Mouse (Mus musculus): ENCODE data around the gene Slc38a1. TPM values are rescaled to one million over a fixed set of nuclear protein-coding genes. Genes with fewer than 3 reads are reported as not detected.

Slc38a1 gene
- polyA plus RNA-seq, 1 experiment from 2014 or later: 36.4 TPM

DNA sequence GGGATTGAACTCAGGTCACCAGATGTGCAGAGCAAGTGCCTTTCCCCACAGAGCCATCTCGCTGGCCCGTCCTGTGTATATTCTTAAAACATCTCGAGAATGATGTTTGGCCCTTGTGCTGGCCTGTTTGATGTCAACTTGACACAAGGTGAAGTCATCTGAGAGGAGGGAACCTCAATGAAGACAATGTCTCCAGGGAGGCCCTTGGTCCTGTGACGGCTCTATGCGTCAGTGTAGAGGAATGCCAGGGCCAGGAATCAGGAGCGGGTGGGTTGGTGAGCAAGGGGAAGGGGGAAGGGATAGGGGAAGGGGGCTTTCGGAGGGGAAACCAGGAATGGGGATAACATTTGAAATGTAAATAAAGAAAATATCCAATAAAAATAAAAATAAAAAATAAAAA, 25.2 kb downstream of the Slc38a1 start:
- H3K79me2 ChIP-seq (ENCODE audit: inconsistent target): peaks cover 58% of the 10 kb centered on the region
- H3K4me3 ChIP-seq (ENCODE audit: inconsistent target): no peak overlapping the region
- peaks cover 39% of the 10 kb centered on the region for H3K36me3 ChIP-seq (ENCODE audit: inconsistent target)
- H3K27ac ChIP-seq: no peak overlapping the region
- 100% methylated on average over 6 of the region's 7 CpGs for WGBS (ENCODE audit: missing documents)

DNA sequence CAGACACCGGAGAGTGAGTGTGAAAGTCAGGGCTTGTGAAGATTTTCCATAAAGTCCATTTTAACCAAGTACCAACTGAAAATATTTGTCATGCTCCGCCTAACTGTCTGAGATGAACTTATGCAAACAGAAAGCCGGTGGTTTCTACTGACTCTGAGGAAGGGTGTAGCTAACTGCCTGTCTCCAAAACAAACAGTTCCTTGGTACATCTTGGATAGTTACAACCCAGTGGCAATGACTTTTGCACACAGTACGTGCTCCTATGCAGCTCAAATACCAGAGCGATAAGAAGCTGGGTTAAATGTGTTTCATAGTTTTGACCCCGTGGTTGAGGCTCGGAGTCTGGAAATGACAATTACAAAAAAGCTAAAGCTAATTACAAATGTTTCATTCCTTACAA, 34.0 kb downstream of the Slc38a1 start:
- H3K79me2 ChIP-seq (ENCODE audit: inconsistent target): peaks cover 35% of the 10 kb centered on the region; the same call in 1 of the 2 replicates
- peaks cover 38% of the 10 kb centered on the region; the same call in 1 of the 2 replicates for H3K36me3 ChIP-seq (ENCODE audit: inconsistent target)
- H3K4me3 ChIP-seq (ENCODE audit: inconsistent target): no peak overlapping the region
- WGBS (ENCODE audit: missing documents): 96% methylated on average over 7 of the region's 7 CpGs
- H3K27ac ChIP-seq: no peak overlapping the region

DNA sequence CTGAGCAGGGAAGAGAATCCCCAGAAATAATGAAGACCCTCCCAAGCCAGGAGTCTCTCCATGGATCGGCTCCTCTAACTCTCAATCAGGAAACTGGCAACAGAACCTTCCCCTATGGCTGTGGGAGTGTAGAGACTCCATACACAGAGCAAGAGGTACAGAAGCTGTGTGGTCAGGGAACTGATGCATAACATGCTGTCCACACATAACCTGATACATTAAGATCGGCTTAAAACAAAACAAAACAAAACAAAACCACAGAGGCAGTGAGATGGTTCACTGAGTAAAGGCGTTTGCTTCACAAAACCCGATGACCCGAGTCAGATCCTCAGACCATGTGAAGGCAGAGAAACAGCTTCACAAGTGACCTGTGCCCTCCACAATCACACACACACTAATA, 35.3 kb downstream of the Slc38a1 start:
- Histone ChIP-seq H3K79me2 (ENCODE audit: inconsistent target) (peaks cover 48% of the 10 kb centered on the region; the same call in 1 of the 2 replicates), H3K27ac (no peak overlapping the region), H3K4me3 (ENCODE audit: inconsistent target) (no peak overlapping the region), H3K36me3 (ENCODE audit: inconsistent target) (peaks cover 27% of the 10 kb centered on the region; the same call in 1 of the 2 replicates)
- WGBS (ENCODE audit: missing documents): 85% methylated on average over 5 of the region's 5 CpGs

- Histone ChIP-seq H3K4me3 (ENCODE audit: inconsistent target) (no peak overlapping the region), H3K79me2 (ENCODE audit: inconsistent target) (peaks cover 75% of the 10 kb centered on the region; the same call in 1 of the 2 replicates), H3K27ac (no peak overlapping the region), H3K36me3 (ENCODE audit: inconsistent target) (peaks cover 24% of the 10 kb centered on the region; the same call in 1 of the 2 replicates)
- WGBS (ENCODE audit: missing documents): 89% methylated on average over 10 of the region's 10 CpGs
Observed at GRCm38 (mm10) chr15:96604282-96604681, 38.4 kb downstream of the Slc38a1 start.

- WGBS (ENCODE audit: missing documents): 95% methylated on average over 16 of the region's 16 CpGs
- peaks cover 87% of the 10 kb centered on the region; the same call in 1 of the 2 replicates for H3K79me2 ChIP-seq (ENCODE audit: inconsistent target)
- H3K4me3 ChIP-seq (ENCODE audit: inconsistent target): no peak overlapping the region
- no peak overlapping the region for H3K27ac ChIP-seq
- peaks cover 11% of the 10 kb centered on the region; the same call in 1 of the 2 replicates for H3K36me3 ChIP-seq (ENCODE audit: inconsistent target)
Observed at GRCm38 (mm10) chr15:96602043-96602442, 40.7 kb downstream of the Slc38a1 start.

DNA sequence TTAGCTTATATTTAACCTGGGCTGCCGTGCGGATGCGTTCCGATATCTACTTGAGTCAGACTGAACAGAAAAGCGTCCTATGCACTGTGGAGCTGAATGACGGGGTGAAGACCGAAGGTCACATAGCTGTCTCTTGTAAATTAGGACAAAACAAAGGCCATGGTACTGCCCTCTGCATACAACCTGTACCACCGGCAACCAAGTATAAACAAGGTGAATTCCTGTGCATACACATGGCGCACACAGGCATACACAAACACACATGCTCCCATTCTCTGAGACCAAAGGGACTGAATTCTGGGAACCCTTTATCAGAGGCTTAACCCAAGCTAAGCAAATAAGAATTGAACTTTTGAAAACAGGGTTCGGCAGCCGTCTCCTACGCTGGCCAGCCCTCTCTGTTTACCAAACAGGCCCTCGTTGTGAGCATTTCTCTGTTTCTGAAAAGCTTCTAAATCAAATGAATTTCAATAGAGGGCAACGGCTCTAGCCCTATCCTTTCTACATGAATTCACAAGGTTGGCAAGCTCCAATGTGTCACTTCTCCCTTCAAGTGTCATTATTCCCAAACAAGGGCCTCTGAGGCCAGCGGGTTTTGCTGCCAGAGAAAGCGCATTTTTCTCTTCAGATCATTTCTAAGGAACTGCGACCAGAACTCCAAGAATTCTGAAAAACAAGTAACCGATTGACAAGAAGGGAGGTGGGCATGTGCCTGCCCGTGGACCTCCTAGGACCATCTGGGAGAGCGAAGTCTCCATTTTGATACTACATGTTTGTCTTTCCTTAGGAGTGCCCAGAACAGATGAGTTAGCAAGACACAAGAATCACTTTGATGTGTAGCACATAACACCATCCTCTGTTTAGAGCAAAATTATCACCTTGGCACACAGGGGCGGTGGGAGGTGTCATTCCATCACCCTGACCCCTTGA, 42.6 kb downstream of the Slc38a1 start:
- WGBS (ENCODE audit: missing documents): 95% methylated on average over 21 of the region's 21 CpGs
- Histone ChIP-seq H3K27ac (no peak overlapping the region), H3K36me3 (ENCODE audit: inconsistent target) (peaks cover 11% of the 10 kb centered on the region; the same call in 1 of the 2 replicates)

GRCm38 (mm10) chr15:96598888-96599578, 43.7 kb downstream of the Slc38a1 start:
- Histone ChIP-seq H3K36me3 (ENCODE audit: inconsistent target) (peaks cover 11% of the 10 kb centered on the region; the same call in 1 of the 2 replicates), H3K27ac (no peak overlapping the region), H3K79me2 (ENCODE audit: inconsistent target) (peaks cover 80% of the 10 kb centered on the region), H3K4me3 (ENCODE audit: inconsistent target) (no peak overlapping the region)
- WGBS (ENCODE audit: missing documents): 47% methylated on average over 10 of the region's 11 CpGs

More for the DNA sequence above, 42.6 kb downstream of the Slc38a1 start:
- peaks cover 89% of the 10 kb centered on the region for H3K79me2 ChIP-seq (ENCODE audit: inconsistent target)
- no peak overlapping the region for H3K4me3 ChIP-seq (ENCODE audit: inconsistent target)

DNA sequence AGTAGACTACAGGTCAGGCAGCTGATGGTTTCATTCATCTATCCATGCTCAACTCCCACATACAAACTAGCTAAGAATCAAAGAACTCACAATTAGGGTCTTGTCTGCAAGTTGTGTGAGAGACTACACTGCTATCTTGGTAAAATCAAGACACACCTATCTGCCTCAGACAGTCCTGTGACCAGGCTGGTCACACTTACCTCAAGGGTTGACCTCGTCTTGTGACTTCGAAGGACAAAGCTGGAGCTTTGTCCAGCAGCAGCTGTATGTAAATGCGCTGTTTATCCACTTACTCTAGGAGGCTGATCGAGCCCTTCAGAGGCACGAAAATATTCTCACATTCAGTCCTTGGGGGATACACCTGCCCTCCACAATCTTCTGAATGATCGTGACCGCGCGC, 45.6 kb downstream of the Slc38a1 start:
- Histone ChIP-seq H3K79me2 (ENCODE audit: inconsistent target) (peaks cover 65% of the 10 kb centered on the region), H3K4me3 (ENCODE audit: inconsistent target) (no peak overlapping the region), H3K27ac (no peak overlapping the region), H3K36me3 (ENCODE audit: inconsistent target) (peaks cover 11% of the 10 kb centered on the region; the same call in 1 of the 2 replicates)
- WGBS (ENCODE audit: missing documents): 98% methylated on average over 9 of the region's 9 CpGs

DNA sequence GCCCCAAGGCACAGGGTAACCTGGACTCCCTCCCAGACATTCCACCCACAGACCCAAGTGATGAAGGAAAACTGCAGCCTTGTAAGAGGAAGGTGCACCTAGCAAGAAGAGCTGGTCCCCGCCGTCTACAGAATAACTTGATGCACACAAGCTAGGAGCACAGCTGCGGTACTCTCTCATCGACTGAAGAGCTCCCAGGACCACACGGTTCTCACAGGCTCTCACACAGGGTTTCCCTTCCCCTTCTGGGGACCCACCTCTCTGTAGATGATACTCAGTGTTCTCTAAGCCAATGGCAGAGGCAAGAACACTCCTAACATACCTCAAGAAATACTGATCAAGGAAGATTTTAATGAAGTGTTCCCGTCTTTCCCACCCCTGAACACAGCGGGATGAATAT, 48.4 kb downstream of the Slc38a1 start:
- H3K27ac ChIP-seq: peak overlapping the region; percentile 8; the same call in 1 of the 2 replicates
- whole genome bisulfite sequencing (ENCODE audit: missing documents): 53% methylated on average over 7 of the region's 7 CpGs
- H3K79me2 ChIP-seq (ENCODE audit: inconsistent target): peaks cover 41% of the 10 kb centered on the region
- H3K4me3 ChIP-seq (ENCODE audit: inconsistent target): no peak overlapping the region
- peaks cover 7% of the 10 kb centered on the region; the same call in 1 of the 2 replicates for H3K36me3 ChIP-seq (ENCODE audit: inconsistent target)

DNA sequence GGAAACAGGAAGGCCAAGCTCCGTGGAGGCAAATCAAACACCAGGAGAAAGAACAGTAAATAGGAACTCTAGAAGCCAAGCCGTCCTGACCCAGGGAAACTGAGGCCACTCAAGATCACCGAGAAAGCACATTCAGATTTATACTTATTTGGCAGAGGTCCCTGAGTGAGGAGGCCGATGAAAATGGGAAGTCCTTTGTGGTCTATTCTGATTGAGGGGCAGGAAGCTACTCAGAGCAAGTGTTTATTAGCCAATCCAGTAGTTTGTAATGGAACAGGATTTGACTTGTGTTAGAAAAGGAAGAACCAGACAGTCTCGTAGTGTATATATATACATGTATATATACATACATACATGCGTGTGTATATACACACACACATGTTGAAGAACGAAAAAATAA, 48.8 kb downstream of the Slc38a1 start:
- WGBS (ENCODE audit: missing documents): 15% methylated on average over 7 of the region's 7 CpGs

GRCm38 (mm10) chr15:96593457-96593856, 49.3 kb downstream of the Slc38a1 start:
- peak overlapping the region; percentile 51 for H3K27ac ChIP-seq
- WGBS (ENCODE audit: missing documents): 34% methylated on average over 6 of the region's 6 CpGs
- H3K79me2 ChIP-seq (ENCODE audit: inconsistent target): peaks cover 39% of the 10 kb centered on the region
- H3K4me3 ChIP-seq (ENCODE audit: inconsistent target): no peak overlapping the region
- H3K36me3 ChIP-seq (ENCODE audit: inconsistent target): peaks cover 7% of the 10 kb centered on the region; the same call in 1 of the 2 replicates

More for the DNA sequence above, 48.8 kb downstream of the Slc38a1 start:
- Histone ChIP-seq H3K79me2 (ENCODE audit: inconsistent target) (peaks cover 41% of the 10 kb centered on the region), H3K4me3 (ENCODE audit: inconsistent target) (no peak overlapping the region), H3K36me3 (ENCODE audit: inconsistent target) (peaks cover 7% of the 10 kb centered on the region; the same call in 1 of the 2 replicates), H3K27ac (peak overlapping the region; percentile 51)

DNA sequence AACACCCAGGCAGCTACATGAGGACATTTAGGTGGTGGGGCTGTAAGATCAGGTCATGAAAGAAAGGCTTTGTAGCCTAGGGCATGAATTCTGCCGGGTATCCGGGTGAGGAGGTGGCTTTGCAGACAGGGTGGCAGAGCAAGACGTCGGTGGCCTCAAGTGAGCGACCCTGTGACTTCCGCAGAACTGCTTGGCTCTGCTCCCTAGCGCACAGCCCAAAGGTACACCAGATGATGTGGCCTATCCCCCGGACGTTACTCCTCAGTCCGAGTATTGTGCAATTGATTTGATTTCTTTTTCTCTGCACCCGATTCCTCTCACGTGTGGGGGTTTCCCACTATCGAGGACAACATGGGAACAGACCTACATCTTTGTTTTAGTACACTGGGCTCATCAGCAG, 49.7 kb downstream of the Slc38a1 start:
- Histone ChIP-seq H3K36me3 (ENCODE audit: inconsistent target) (peaks cover 7% of the 10 kb centered on the region; the same call in 1 of the 2 replicates), H3K79me2 (ENCODE audit: inconsistent target) (peaks cover 34% of the 10 kb centered on the region), H3K4me3 (ENCODE audit: inconsistent target) (no peak overlapping the region), H3K27ac (peak overlapping the region; percentile 51)
- 18% methylated on average over 13 of the region's 13 CpGs for WGBS (ENCODE audit: missing documents)

DNA sequence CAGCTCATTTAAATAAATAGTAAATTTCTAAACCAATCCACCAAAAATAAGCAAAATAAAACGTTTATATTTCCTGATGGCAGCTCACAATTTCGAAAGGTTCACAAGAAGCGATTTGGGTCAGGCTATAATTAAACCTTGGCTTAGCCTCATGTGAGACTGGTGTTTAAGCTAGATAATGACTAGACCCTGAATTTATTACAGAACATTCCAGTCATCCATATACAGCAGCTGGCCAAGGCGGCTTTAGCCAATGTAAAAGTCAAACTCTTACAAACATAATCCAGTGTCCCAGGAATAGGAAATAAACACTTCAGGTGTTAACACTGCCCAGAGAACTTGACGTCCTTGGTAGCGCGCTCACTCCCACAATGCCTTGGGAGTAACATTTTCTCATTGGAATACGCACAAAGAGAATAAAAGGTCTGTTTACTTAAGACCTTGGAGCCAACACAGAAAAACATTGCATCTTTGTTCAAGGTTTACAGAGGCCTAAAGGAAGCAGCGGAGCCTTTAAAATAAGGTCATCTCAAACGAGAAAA, 50.8 kb downstream of the Slc38a1 start:
- H3K79me2 ChIP-seq (ENCODE audit: inconsistent target): peaks cover 24% of the 10 kb centered on the region
- no peak overlapping the region for H3K27ac ChIP-seq
- 93% methylated on average over 10 of the region's 10 CpGs for WGBS (ENCODE audit: missing documents)
- no peak overlapping the region for H3K4me3 ChIP-seq (ENCODE audit: inconsistent target)
- peaks cover 10% of the 10 kb centered on the region; the same call in 1 of the 2 replicates for H3K36me3 ChIP-seq (ENCODE audit: inconsistent target)

GRCm38 (mm10) chr15:96588996-96589657, 53.6 kb downstream of the Slc38a1 start:
- Histone ChIP-seq H3K36me3 (ENCODE audit: inconsistent target) (peaks cover 38% of the 10 kb centered on the region), H3K79me2 (ENCODE audit: inconsistent target) (peaks cover 5% of the 10 kb centered on the region; the same call in 1 of the 2 replicates), H3K4me3 (ENCODE audit: inconsistent target) (no peak overlapping the region), H3K27ac (no peak overlapping the region)
- 95% methylated on average over 8 of the region's 9 CpGs for WGBS (ENCODE audit: missing documents)
